Mouse (Mus musculus) limb, embryonic 15.5 days (tissue): ENCODE results near the gene Nhsl2. TPM values are rescaled to one million over a fixed set of nuclear protein-coding genes. Genes with fewer than 3 reads are reported as not detected.

Experiments
- ATAC-seq: fragments of 200-750 bp; cut with Nextera tagmentation; 2 replicates; pipeline ENCODE4 v1.8.0; 2017; ENCODE audit warnings: low read depth, moderate TSS enrichment; ENCODE audit not compliant: insufficient number of reproducible peaks, low FRiP score, low TSS enrichment
- H3K27ac ChIP-seq: fragments of 300-500 bp; sonication (generic); 2 replicates; pipeline ENCODE4 v1.5.1; 2015; ENCODE audit warnings: moderate library complexity, mild to moderate bottlenecking, inconsistent platforms
- H3K27me3 ChIP-seq: fragments of 300-500 bp; sonication (generic); 2 replicates; pipeline ENCODE4 v1.6.1; 2015; ENCODE audit warnings: inconsistent platforms
- H3K36me3 ChIP-seq: fragments of 300-500 bp; sonication (generic); 2 replicates; pipeline ENCODE4 v1.6.1; 2015; ENCODE audit warnings: inconsistent platforms
- H3K4me1 ChIP-seq: fragments of 300-500 bp; sonication (generic); 2 replicates; pipeline ENCODE4 v1.6.1; 2015; ENCODE audit warnings: inconsistent platforms
- H3K4me2 ChIP-seq: fragments of 300-500 bp; sonication (generic); 2 replicates; pipeline ENCODE4 v1.6.1; 2015; ENCODE audit warnings: mild to moderate bottlenecking, inconsistent platforms
- H3K4me3 ChIP-seq: fragments of 300-500 bp; sonication (generic); 2 replicates; pipeline ENCODE4 v1.5.1; 2015; ENCODE audit warnings: mild to moderate bottlenecking, inconsistent platforms
- H3K9ac ChIP-seq: fragments of 300-500 bp; sonication (generic); 2 replicates; pipeline ENCODE4 v1.6.1; 2015; ENCODE audit warnings: inconsistent platforms
- H3K9me3 ChIP-seq: fragments of 300-500 bp; sonication (generic); 2 replicates; pipeline ENCODE4 v1.6.1; 2016; ENCODE audit warnings: inconsistent platforms
- WGBS: fragments of 180-500 bp; shearing (Covaris S2); methylation state at CpG from one replicate; pipeline ENCODE4 v1.1.7; 2015; 5-methylcytosine and 5-hydroxymethylcytosine counted together
- microRNA-seq: library from miRNA; unstranded; fragments of <30 nt; microRNA quantifications from one replicate; pipeline ENCODE4, GENCODE M21; 2016
- polyA plus RNA-seq: library from polyadenylated mRNA; unstranded; fragments of >200 nt; fragmentation: Nextera tagmentation; extraction: Ambion mirVana; gene quantifications from 2 replicates; pipeline ENCODE4 v1.2.1, GENCODE M21; 2015

Nhsl2 gene
- polyA plus RNA-seq, 1 experiment from 2014 or later = 11.4 TPM

GRCm38 (mm10) chrX:102115676-102116075, 266.5 kb downstream of the Nhsl2 start:
- H3K9me3 ChIP-seq = no peaks in the 10 kb centered on the region
- H3K27ac ChIP-seq = no peak overlapping the region
- H3K9ac ChIP-seq = no peak overlapping the region
- H3K4me2 ChIP-seq = no peak overlapping the region
- WGBS = 47% methylated on average over 4 of the region's 4 CpGs
- no peak overlapping the region for H3K4me3 ChIP-seq
- 0 out of 2 replicates have a peak, but pooled peaks cover 2% of the 10 kb centered on the region for H3K4me1 ChIP-seq
- no peak for ATAC-seq
- 0 out of 2 replicates have a peak, but pooled peaks cover 12% of the 10 kb centered on the region for H3K27me3 ChIP-seq
- no peaks in the 10 kb centered on the region for H3K36me3 ChIP-seq

DNA sequence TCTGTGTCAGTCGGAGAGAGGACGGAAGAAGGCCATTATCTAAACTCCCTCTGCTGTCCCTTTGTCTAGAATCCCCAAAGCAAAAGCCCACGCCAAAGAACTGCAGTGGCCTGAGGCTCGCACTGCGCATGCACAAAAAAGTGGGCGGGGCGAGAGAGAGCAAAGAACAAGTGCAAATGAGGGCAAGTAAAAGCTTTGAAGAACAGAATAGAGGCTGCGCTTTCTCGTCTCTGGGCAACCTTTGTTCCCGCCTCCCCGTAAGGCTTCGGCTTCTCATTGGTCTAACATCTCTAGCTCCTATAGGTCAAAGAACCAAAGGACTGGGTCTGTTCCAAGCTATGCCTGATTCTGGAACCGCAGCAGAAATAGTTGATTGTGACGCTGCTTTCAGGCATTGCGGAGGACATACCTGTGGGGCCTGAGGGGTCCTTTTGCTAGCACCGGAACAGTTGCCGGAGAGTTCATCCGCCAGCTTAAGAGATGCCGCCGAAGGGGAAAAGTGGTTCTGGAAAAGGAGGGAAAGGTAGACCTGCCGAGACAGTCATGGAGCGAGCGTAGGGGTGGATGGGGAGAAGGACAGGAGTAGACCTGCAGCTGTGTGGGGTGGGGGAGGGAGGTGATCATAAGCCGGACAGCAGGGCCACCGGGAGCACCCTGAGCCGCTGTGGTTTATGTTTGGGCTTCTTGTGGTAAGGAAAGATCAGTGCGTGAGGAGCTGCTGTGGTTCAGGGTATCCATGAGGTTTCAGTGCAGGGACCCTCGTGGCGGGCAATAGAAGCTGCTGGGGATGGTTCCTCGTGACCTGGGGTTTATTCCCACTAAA, 270.1 kb downstream of the Nhsl2 start, which contains the start of gene Pin4:
TSS of gene Pin4 (plus strand) at position 406 of the 823 bp plus-strand sequence.
- Histone ChIP-seq H3K27me3 (0 out of 2 replicates have a peak, but pooled peaks cover 9% of the 10 kb centered on the region), H3K4me2 (peak within 1 kb of the TSS; percentile 49)

DNA sequence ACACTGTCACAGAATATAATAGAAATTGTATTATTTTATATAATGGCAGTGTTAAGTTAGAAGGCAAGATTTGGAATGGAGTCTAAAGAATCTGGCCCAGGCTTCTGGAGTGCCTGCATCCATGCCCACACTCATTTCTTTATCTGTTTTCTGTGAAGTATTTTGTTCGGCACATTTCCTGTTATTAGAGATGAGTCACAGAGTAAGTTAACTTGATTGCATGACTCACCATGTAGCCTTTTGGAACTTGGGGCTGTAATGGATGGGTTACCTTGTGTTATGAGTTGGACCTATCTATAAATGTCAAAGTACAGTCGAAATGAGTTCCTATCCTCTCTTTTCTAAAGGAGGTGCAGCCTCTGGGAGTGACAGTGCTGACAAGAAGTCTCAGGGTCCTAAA, 272.1 kb downstream of the Nhsl2 start:
- WGBS = 78% methylated on average over 2 of the region's 2 CpGs
- no peak for ATAC-seq

More for the DNA sequence above, 270.1 kb downstream of the Nhsl2 start, which contains the start of gene Pin4:
- Histone ChIP-seq H3K27ac (peak within 1 kb of the TSS; percentile 27; the same call in 1 of the 2 replicates), H3K4me1 (0 out of 2 replicates have a peak, but pooled peaks cover 2% of the 10 kb centered on the region), H3K36me3 (peaks cover 5% of the 10 kb centered on the region; the same call in 1 of the 2 replicates), H3K9me3 (no peaks in the 10 kb centered on the region), H3K9ac (peak within 1 kb of the TSS; percentile 44), H3K4me3 (peak within 1 kb of the TSS; percentile 58)
- peak; percentile 98 for ATAC-seq
- WGBS = 17% methylated on average over 30 of the region's 30 CpGs

GRCm38 (mm10) chrX:102141157-102141556, 292.0 kb downstream of the Nhsl2 start:
- Histone ChIP-seq H3K27me3 (peaks cover 4% of the 10 kb centered on the region; the same call in 1 of the 2 replicates), H3K4me3 (no peak overlapping the region), H3K27ac (no peak overlapping the region), H3K4me2 (no peak overlapping the region), H3K9ac (no peak overlapping the region), H3K9me3 (no peaks in the 10 kb centered on the region), H3K36me3 (peaks cover 5% of the 10 kb centered on the region; the same call in 1 of the 2 replicates), H3K4me1 (no peaks in the 10 kb centered on the region)
- ATAC-seq = no peak
- WGBS = 88% methylated on average over 1 of the region's 1 CpGs

More for the DNA sequence above, 272.1 kb downstream of the Nhsl2 start:
- H3K9ac ChIP-seq = no peak overlapping the region
- H3K4me2 ChIP-seq = no peak overlapping the region
- H3K27me3 ChIP-seq = 0 out of 2 replicates have a peak, but pooled peaks cover 3% of the 10 kb centered on the region
- 0 out of 2 replicates have a peak, but pooled peaks cover 2% of the 10 kb centered on the region for H3K4me1 ChIP-seq
- no peak overlapping the region for H3K27ac ChIP-seq
- no peak overlapping the region for H3K4me3 ChIP-seq
- peaks cover 8% of the 10 kb centered on the region; the same call in 1 of the 2 replicates for H3K36me3 ChIP-seq
- no peaks in the 10 kb centered on the region for H3K9me3 ChIP-seq

Small RNA genes lying within 50 kb of the gene (microRNA-seq; reads per million reads assigned to microRNA genes)
- gene Gm27843 = not detected

Other genes with a start within 250 kb of the Nhsl2 start
- 143 and 144 TPM in 2 replicates for gene Ogt, start 209.3 kb upstream of the Nhsl2 start, polyA plus RNA-seq
- 0.22 and 0.32 TPM in 2 replicates for gene Cxcr3, start 115.1 kb upstream of the Nhsl2 start, polyA plus RNA-seq
- 0.08 and 0.19 TPM in 2 replicates for gene Gm4779, start 55.0 kb upstream of the Nhsl2 start, polyA plus RNA-seq
- gene 8030474K03Rik, start 54.7 kb upstream of the Nhsl2 start, polyA plus RNA-seq = 0.09 and 0.21 TPM in 2 replicates
- gene Rtl5, start 221.9 kb downstream of the Nhsl2 start, polyA plus RNA-seq = 1.8 and 2.2 TPM in 2 replicates